Mouse (Mus musculus) neural tube, embryonic 10.5 days (tissue): ENCODE results near the gene Sept10.
A peak's percentile ranks its signal among the peaks of the same experiment; 100 is the strongest.

Source experiments
- DNase-seq: peaks from one replicate; pipeline ENCODE4 v3.0.0-alpha.2; 2017; ENCODE audit warnings: low spot score; ENCODE audit errors: extremely low spot score

Sept10 gene

GRCm38 (mm10) chr10:59221473-59222270 is at the start of gene Sept10, which contains the start of gene Sowahc:
Gene Sept10 (minus strand): TSS chr10:59221847.
Gene Sowahc (plus strand): TSS chr10:59221953.
- peak; percentile 99 for DNase-seq

- DNase-seq = no peak
Observed at GRCm38 (mm10) chr10:59268754-59269153, 47.1 kb upstream of the Sept10 start.

GRCm38 (mm10) chr10:59268109-59268508 is 46.5 kb upstream of the Sept10 start:
- no peak for DNase-seq

GRCm38 (mm10) chr10:59267275-59267674 is 45.6 kb upstream of the Sept10 start:
- DNase-seq = no peak

GRCm38 (mm10) chr10:59266097-59266496 is 44.5 kb upstream of the Sept10 start:
- DNase-seq = no peak

GRCm38 (mm10) chr10:59265674-59266073 is 44.0 kb upstream of the Sept10 start:
- no peak for DNase-seq

- no peak for DNase-seq
Observed at GRCm38 (mm10) chr10:59265067-59265466, 43.4 kb upstream of the Sept10 start.

GRCm38 (mm10) chr10:59262979-59263378 is 41.3 kb upstream of the Sept10 start:
- DNase-seq = no peak

- DNase-seq = no peak
Observed at GRCm38 (mm10) chr10:59262021-59262420, 40.4 kb upstream of the Sept10 start.

GRCm38 (mm10) chr10:59261603-59262002 is 40.0 kb upstream of the Sept10 start:
- DNase-seq = no peak

- DNase-seq = no peak
Observed at GRCm38 (mm10) chr10:59259572-59259971, 37.9 kb upstream of the Sept10 start.

GRCm38 (mm10) chr10:59256533-59256932 is 34.9 kb upstream of the Sept10 start:
- DNase-seq = no peak

GRCm38 (mm10) chr10:59253541-59254079 is 32.0 kb upstream of the Sept10 start:
- DNase-seq = no peak

- DNase-seq = no peak
Observed at GRCm38 (mm10) chr10:59252396-59252795, 30.7 kb upstream of the Sept10 start.

GRCm38 (mm10) chr10:59251980-59252379 is 30.3 kb upstream of the Sept10 start:
- no peak for DNase-seq

- DNase-seq = no peak
Observed at GRCm38 (mm10) chr10:59250679-59251078, 29.0 kb upstream of the Sept10 start.

GRCm38 (mm10) chr10:59249531-59249930 is 27.9 kb upstream of the Sept10 start:
- no peak for DNase-seq

GRCm38 (mm10) chr10:59241141-59241541 is 19.5 kb upstream of the Sept10 start:
- no peak for DNase-seq

- no peak for DNase-seq
Observed at GRCm38 (mm10) chr10:59237757-59238156, 16.1 kb upstream of the Sept10 start.

GRCm38 (mm10) chr10:59236486-59236885 is 14.8 kb upstream of the Sept10 start:
- DNase-seq = no peak

- DNase-seq = no peak
Observed at GRCm38 (mm10) chr10:59235847-59236246, 14.2 kb upstream of the Sept10 start.

GRCm38 (mm10) chr10:59235227-59235626 is 13.6 kb upstream of the Sept10 start:
- no peak for DNase-seq
